Mouse (Mus musculus) C2C12 (cell line): Measurements from ENCODE around the gene Cldn18.

Experiments used
- CEBPB ChIP-seq: IDR thresholded peaks from one replicate; pipeline ENCODE4 v1.6.1; 2011; ENCODE audit warnings: low read depth, mild to moderate bottlenecking, control low read depth, moderate library complexity
- CTCF ChIP-seq: IDR thresholded peaks from one replicate; pipeline ENCODE4 v1.5.1; 2011; ENCODE audit not compliant: control insufficient read depth, insufficient read depth, insufficient read length
- USF1 ChIP-seq: IDR thresholded peaks from one replicate; pipeline ENCODE4 v1.6.1; 2011; ENCODE audit warnings: low read depth, mild to moderate bottlenecking, control low read depth, moderate library complexity

GRCm38 (mm10) chr9:99660756-99661155, 56.3 kb downstream of the Cldn18 start:
- no peak for TF ChIP-seq CTCF
- no peak for TF ChIP-seq USF1
- no peak for TF ChIP-seq CEBPB
